Mouse (Mus musculus) erythroid progenitor cell, adult 5-6 weeks (primary cell): Measurements from ENCODE around the gene Eif3i. TPM values are rescaled to one million over a fixed set of nuclear protein-coding genes. Genes with fewer than 3 reads are reported as not detected.

ENCODE experiments used
- ATAC-seq: replicated peaks from 2 replicates; pipeline ENCODE4 v1.8.0; 2016; ENCODE audit warnings: moderate number of reproducible peaks, mild to moderate bottlenecking, moderate TSS enrichment, inconsistent platforms; ENCODE audit not compliant: poor library complexity, low FRiP score, severe bottlenecking
- total RNA-seq, 2 experiments: library from RNA; stranded (forward) in 1 of 2; stranded (reverse) in 1 of 2; fragments of 150-400 nt in 1 of 2; fragments of 186-747, 209-891 nt in 1 of 2; gene quantifications; 2 replicates each; pipeline versions ENCODE4 v1.2.3 to v1.2.4; 2015 to 2017; ENCODE audit warnings: low replicate concordance in 2 of 2

The Eif3i gene
- 79.6 and 96.9 TPM in 2 replicates for total RNA-seq (2015; ENCODE audit: low replicate concordance)
- 59.7 and 69.6 TPM in 2 replicates for total RNA-seq (2017; ENCODE audit: low replicate concordance)

GRCm38 (mm10) chr4:129600233-129601158, at the start of gene Eif3i, which contains the start of gene Tmem234:
Gene Eif3i (minus strand): TSS chr4:129600648.
Gene Tmem234 (plus strand): TSS chr4:129600668.
- peak; percentile 96 for ATAC-seq

- ATAC-seq: no peak
These were observed 48.2 kb upstream of the Eif3i start for GRCm38 (mm10) chr4:129648656-129649055.

GRCm38 (mm10) chr4:129645204-129645603, 44.8 kb upstream of the Eif3i start:
- no peak for ATAC-seq

GRCm38 (mm10) chr4:129641756-129642155, 41.3 kb upstream of the Eif3i start:
- no peak for ATAC-seq

- ATAC-seq: peak; percentile 94
These were observed 40.4 kb upstream of the Eif3i start, which contains the start of gene Txlna for GRCm38 (mm10) chr4:129640638-129641467. Gene Txlna (minus strand): TSS chr4:129641065.

GRCm38 (mm10) chr4:129640101-129640637, 39.7 kb upstream of the Eif3i start:
- peak; percentile 32 for ATAC-seq

GRCm38 (mm10) chr4:129639221-129639620, 38.8 kb upstream of the Eif3i start:
- no peak for ATAC-seq

- peak; percentile 78 for ATAC-seq
These were observed 33.4 kb upstream of the Eif3i start for GRCm38 (mm10) chr4:129633852-129634251.

- ATAC-seq: no peak
These were observed 31.4 kb upstream of the Eif3i start for GRCm38 (mm10) chr4:129631867-129632266.

GRCm38 (mm10) chr4:129630944-129631343, 30.5 kb upstream of the Eif3i start:
- no peak for ATAC-seq

- ATAC-seq: no peak
These were observed 25.6 kb upstream of the Eif3i start for GRCm38 (mm10) chr4:129626035-129626434.

- no peak for ATAC-seq
These were observed 25.0 kb upstream of the Eif3i start for GRCm38 (mm10) chr4:129625496-129625895.

- no peak for ATAC-seq
These were observed 24.6 kb upstream of the Eif3i start for GRCm38 (mm10) chr4:129625029-129625370.

GRCm38 (mm10) chr4:129624281-129625028, 24.0 kb upstream of the Eif3i start:
- ATAC-seq: peak; percentile 96

- peak; percentile 2; the same call in 1 of the 2 replicates for ATAC-seq
These were observed 23.2 kb upstream of the Eif3i start, which contains the start of gene Ccdc28b for GRCm38 (mm10) chr4:129623681-129624091. Gene Ccdc28b (minus strand): TSS chr4:129623947.

- ATAC-seq: no peak
These were observed 22.5 kb upstream of the Eif3i start for GRCm38 (mm10) chr4:129622803-129623535.

GRCm38 (mm10) chr4:129622120-129622802, 21.8 kb upstream of the Eif3i start:
- ATAC-seq: no peak

- no peak for ATAC-seq
These were observed 20.9 kb upstream of the Eif3i start for GRCm38 (mm10) chr4:129621283-129621841.
